Mouse (Mus musculus): ENCODE measurements at regions not wholly inside any gene's neighbourhood (a gene's known extent, or its start where the extent isn't known, plus 50 kb on each side); places are given as distances from the start of the nearest gene placed in this dataset.

DNA sequence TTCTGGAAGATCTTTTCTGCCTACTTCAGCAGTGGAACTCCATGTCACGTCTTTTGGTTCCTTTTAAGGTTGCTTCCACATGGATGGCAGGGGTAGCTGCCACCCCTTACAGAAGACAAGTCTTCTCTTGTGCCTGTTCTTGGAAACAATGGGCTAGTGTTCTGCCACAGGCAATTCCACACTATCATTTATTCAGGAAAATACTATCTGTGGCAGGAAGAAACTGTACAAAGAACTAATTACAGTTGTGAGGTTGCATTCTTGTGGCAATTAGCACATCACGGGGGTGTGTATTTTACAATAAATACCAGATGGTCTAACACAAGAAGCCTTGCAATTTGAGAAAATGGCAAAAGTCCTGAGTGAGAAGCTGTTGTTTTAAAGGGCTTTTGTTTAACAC lies 489.8 kb downstream of the Ccdc50 start:
- DNase-seq (ENCODE audit: low spot score), result no peak

DNA sequence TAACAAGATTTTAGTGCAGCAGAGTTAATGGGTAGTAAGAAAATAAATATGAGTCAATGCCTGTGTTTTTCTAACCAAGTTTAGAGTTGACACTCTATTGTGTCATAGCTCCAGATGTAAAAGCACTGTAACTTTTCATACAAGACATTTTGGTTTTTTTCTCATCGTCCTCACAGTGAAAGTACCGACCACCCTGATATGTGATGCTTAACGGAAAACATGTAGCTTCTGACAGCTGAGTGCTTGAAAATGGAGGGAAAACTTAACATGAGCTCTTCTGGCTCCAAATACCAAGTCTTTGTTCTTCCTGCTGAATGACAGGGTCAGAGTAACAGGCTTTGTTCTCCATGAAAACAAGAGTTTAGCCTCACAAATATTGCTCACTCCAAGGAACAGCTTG lies 490.3 kb downstream of the Ccdc50 start:
- peak; percentile 10 for DNase-seq (ENCODE audit: low spot score)

DNA sequence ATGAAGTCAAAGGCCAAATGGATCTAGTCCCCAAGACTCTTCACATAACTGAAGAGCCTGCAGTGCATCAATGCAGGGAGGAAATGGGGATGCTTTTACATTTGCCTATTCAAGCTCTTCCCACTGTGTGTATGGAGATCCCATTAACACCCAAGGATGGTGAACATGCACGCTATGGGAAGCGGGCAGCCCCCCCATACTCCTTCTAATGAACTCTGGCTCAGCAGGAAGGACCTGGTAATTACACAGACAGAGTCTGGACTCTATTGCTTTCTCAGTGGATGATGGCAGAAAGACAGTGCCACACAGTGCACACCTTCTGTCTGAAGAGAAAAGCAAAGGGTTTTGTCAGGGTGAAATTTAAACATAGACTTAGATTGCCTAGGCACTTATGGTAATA lies 495.7 kb downstream of the Ccdc50 start:
- DNase-seq (ENCODE audit: low spot score), result peak; percentile 19

DNA sequence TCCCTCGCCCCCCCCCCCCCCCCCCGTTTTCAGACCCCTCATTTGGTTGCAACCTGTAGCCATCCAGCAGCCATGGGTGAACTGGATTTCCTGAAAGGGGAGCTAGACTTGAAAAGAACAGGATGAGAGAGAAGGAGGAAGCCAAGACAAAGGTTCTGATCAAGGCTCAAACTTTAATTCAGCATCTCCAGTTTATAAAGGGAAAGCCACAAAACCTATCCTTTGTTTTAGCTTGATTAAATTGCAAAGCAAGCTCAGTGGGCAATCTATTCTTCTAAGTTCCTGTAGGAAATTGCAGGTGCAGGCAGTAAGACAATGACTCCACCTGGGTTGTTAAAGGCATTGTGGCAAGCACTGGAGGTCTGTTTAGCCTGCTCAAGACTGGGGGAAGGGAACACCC lies 517.4 kb downstream of the Ccdc50 start:
- DNase-seq (ENCODE audit: low spot score), result no peak

DNA sequence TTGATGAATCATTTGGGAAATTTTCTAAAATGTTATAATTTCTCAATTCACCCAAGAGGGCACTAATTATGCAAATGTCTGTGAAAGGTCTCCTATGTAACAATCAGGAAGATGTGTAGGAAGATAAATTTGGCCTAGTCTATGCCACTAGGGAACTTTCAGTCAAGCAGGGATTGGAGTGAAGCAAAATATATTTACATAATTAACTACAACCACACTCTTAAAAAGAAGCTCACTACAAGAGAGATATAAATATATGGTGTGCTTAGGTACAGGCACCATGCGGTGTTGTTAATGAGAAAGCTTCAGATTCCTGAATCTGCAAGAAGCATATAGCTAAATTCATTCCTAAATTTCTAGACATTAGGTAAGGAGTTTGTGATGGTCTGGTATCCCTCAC lies 526.8 kb downstream of the Ccdc50 start:
- DNase-seq (ENCODE audit: low spot score), result no peak

DNA sequence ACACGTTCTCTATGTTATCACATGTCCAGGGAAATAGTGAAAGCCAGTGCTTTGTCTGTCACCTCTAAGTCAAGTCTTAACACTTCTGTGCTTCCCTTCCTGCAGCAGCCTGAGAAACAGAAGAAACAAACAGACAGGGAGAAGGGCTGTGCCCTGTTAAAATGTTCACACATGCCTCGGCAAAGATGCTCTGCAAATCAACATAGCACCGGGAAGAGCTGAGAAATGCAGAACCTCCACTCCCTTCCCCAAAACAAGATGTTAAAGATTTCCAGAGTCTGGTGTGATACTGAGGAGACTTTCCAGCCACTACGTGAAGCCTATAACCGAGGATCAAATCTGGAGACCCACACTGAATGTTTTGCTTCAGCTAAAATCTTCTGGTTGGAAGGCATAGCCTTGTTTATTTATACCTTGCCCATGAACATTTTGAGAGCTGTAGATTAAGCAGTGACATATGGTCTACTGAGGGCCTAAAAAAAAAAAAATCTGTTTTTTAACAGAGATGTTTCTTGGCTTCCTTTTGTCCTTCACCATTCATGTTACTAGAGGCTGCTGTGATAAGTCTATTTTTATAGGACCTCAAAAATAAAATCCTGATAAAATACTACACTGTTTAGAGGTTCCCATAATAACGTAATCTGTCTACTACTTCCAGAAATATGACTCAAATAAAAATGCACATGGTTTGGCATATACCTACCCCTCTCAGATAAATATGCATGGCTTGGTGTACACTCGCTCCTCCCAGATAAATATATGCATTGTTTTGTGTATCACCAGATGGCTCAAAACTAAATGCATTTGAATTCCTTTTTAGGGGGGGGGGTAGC lies 537.1 kb downstream of the Ccdc50 start:
- peak; percentile 19 for DNase-seq (ENCODE audit: low spot score)

DNA sequence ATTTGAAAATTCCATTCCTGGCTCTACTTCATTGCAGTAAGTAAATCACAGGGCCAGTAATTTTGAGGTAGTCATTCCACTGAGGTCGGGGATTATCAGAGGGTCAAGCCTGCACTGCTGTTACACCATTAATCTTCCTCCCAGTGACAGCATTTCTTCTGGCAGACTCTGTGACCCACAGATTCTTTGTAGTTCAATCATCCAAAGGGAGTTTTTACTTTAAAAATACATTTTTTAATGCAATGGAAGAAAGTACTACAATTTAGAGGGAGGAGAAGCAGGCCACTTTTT lies 537.6 kb downstream of the Ccdc50 start:
- DNase-seq (ENCODE audit: low spot score), result peak; percentile 54

DNA sequence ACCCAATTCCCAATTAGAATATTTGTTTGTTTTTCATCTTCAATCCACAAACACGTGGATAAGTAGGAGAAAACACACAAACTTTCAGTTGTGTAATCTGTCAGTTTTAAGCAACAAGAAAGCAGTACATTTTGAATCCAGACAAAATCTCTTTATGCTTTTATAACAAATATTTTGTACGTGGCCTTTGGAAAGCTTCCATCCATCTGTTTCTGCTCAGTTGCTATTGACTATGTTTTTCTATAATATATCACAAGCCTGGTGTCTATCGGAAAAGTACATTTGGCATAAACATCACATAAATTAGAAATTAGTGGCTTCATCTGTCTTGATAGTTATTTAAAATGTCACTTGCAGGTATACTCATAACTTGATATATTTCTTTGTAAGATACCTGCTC lies 560.6 kb downstream of the Ccdc50 start:
- no peak for DNase-seq (ENCODE audit: low spot score)

DNA sequence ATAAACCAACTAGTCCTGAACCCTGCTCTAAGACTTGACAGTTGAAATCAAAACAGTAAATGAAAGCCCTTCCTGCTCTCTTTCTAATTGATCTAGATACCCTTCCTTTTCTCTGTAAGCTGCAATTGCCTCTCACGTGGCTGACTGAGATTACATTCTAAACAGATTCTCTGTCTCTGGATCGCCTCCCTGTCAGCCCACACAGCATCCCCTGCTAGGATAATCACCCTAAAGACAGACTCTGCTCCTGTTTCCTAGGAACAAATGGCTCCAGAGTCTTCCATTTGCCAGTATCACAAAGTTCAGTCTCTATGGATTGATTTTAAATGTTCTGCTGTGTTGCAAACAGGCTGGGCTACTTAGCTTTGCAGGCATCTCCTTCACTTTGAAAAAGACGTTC lies 561.1 kb downstream of the Ccdc50 start:
- DNase-seq (ENCODE audit: low spot score), result no peak

DNA sequence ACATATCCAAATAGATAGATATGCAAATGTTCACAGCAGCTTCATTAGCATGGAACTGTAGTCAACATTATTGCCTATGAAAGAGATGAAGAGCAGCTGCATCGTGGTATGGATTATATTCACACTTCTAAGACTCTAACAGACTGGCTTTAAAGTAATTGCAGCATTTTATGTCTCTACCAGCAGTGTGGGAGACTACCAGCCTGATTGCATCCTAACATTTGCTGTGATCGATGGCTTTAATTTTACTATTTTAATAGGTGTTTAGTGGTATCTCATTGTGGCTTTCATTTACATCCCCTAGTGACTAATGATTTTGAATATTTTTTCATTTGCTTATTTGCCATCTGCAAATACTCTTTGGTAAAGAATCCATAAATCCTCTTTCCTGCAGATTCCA lies 574.1 kb downstream of the Ccdc50 start:
- no peak for DNase-seq (ENCODE audit: low spot score)

DNA sequence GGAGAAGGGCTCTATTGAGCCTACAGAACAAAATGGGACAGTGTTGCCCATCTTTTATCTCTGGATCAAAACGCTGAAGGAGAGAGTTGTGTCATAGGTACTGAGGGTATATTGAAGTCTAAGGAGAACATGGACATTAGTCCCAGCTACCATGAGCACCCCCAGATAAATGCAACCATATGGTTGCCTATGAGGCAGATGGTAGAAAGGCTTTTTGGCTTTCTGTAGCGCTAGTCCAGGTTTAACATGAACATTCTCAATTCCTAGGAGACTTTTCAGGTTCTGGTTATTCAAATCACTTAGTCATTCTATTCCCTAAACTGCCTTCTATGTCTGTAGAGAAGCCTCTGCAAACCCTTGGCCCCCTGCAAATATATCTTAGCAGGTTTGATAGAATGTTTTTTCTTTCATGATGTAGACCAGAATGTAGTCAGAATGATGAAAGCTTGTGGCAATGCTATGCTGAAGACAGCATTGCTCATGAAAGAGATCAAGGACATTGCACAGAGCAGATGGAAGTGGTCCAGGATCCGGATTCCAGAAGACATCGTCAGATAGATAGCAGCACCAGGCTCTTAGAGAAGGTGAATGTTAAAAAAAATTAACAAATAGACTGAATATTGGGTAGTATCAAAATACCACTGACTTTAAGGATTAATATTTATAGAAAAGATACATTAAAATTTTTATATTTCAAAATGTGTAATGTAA lies 590.2 kb downstream of the Ccdc50 start:
- DNase-seq (ENCODE audit: low spot score), result no peak

DNA sequence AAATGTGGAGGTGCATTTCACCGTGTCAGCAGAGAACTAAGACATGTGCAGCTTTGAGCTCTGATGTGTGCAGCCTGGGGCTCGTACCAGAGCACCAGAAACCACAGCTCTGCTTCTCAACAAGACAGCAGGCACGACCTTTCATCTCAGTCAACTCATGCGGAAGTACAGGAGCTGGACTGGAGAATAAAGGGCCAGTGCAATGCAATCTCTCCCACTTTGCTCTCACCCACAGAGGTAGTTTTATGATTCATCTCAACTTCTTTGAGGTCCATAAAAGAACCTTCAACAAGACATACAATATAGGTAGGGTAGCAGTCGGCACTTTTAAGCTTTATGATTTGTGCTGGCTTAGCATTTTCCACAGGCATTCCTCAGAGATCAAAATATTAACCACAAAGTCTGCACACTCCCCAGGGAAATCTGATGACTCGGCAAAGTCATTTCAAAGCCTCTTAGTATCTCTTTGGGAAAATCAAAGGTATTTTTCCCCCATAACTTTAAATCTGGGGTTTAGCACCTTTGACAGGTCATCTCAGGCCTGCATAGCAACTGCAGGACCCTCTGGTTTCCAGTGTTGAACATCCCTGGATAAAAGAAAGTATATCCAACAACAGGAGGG lies 626.7 kb downstream of the Ccdc50 start:
- peak; percentile 17 for DNase-seq (ENCODE audit: low spot score)

DNA sequence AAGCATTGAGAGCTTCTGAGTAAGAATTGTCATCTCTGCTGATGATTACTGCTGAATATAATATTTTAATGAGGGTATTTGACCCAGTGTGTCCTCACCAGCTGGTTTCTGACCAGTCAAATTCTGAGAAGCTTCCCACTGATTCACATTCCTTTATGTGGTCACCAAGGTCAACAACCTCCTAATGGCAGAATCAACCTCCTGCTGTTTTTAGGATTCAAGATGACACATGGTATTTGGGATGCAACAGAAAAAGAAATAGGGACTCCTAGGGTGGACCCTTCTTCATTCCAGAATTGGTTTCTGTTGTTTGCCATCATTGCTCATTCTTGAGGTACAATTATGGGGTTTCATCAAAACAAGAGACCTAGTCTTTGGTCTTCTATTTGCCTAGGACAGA lies 629.6 kb downstream of the Ccdc50 start:
- peak; percentile 40 for DNase-seq (ENCODE audit: low spot score)

DNA sequence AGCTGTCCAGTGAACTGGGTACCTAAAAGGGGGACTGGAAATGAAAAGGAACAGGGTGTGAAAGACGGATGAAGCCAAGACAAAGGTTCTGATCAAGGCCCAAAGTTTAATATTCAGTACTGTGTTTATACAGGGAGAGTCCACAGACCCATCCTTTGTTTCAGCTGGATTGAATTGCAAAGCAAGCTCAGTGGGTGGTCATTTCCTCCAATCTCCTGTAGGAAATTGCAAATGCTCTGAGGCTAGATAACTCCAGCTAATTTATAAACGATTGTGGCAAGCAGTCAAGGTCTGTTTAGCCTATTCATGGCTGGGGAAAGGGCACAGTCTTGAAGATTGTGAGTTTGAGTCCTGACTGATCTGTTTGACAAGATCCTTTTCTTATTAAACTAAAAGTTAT lies 650.3 kb downstream of the Ccdc50 start:
- DNase-seq (ENCODE audit: low spot score), result peak; percentile 2

DNA sequence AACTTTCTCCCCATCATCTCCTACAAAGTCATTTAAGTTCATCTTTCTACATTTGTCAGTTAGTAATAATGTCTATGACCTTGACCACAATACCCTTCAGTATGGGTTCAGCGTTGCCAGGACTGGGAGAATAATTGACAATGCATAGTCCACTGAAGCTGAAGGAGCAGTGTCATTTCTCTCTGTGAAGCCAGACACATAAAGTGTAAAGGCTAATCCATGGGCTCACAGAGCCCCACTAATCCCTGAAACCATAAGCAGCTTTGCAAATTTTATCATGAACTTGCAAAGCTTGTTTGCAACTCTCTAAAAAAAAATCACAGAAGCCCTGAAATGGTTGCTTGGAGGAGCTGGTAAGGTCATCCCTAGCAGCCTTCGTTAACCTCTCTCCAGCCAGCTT lies 654.4 kb downstream of the Ccdc50 start:
- DNase-seq (ENCODE audit: low spot score), result peak; percentile 1

DNA sequence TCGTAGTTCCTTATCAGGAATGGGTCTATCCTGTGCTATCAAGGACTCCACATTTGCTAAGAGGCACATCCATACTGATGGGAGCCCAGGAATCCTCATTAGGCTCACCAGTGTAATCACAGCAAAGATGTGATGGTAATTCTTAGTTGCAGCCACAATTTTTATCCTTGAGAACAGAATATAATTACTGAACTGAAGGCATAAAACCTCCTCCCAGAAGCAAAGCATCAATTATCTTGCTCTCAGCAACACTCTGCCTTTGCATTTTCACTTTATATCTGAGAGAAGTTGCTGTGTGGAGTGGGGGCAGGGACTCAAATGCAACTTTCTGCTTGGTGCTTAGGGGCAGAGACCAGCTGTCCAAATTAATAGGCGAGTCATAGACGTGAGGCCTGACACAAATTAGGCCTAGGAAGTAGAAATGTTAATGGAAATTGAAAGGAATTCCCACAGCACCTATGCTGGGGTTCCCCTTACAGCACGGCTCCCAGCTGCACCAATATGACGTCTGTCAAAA lies 676.2 kb downstream of the Ccdc50 start:
- peak; percentile 10 for DNase-seq (ENCODE audit: low spot score)

DNA sequence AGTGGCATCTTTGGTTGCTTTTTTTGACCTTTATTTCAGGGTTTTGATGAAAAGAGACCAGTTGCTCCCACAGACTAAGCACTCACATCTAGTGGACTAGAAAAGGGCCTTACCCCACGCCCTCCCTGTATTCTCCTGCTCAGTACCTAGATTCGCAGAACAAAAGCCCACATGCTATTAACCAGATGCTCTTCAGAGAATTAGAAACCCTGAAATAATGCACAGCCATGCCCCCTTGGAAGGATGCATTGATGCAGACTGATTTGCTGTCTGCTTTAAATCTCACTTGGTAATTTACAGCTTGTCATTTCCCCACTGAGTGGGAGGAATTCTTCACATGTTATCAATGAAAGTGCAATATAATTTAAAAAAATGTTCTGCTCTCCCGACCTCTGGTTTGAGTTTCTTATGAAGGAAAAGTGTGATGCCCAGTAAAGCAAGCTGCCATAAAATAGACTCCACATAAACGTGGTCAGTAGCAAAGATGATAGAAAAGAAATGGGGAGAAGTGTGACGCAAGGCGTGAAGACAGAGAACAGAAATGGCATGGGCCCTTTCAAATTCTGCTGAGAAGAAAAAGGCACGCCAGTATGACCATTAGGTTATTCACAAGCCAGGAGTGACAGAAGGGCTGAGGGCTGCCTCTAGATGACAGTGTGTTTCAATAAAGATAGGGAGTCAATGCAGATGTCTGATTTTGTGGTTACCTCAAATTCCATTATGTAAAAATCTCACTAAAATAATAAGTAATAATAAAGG lies 669.8 kb downstream of the Fgf12 start:
- peak; percentile 11 for DNase-seq (ENCODE audit: low spot score)

DNA sequence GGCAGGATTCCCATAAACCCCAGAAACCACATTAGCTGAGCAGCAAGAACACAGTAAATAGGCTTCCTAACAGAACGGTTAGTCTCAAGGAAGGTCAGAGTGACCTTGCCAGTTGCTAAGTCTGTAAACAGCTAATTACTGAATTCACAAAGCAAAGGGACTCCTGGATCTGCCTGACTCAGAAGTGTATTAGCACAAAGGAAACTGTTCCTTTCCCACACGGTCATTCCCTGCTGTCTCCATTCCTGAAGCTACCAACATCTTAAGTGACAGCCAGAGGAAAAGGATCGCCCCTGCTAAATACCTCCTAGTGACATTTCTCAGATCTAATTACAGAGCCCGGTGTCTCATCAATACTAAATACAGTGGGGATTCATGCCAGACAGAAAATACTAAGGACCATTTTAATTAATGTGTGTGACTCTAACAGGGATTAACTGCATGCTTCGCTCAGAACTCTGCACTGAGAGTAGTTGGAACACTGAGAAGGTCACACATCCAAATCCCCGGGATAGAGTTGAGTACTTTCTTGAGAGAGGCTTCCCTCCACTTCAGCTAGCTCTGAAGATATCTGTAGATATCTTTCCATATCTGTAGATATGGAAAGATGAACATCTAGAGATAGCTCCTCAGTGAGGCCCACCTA lies 663.3 kb downstream of the Fgf12 start:
- DNase-seq (ENCODE audit: low spot score), result no peak

DNA sequence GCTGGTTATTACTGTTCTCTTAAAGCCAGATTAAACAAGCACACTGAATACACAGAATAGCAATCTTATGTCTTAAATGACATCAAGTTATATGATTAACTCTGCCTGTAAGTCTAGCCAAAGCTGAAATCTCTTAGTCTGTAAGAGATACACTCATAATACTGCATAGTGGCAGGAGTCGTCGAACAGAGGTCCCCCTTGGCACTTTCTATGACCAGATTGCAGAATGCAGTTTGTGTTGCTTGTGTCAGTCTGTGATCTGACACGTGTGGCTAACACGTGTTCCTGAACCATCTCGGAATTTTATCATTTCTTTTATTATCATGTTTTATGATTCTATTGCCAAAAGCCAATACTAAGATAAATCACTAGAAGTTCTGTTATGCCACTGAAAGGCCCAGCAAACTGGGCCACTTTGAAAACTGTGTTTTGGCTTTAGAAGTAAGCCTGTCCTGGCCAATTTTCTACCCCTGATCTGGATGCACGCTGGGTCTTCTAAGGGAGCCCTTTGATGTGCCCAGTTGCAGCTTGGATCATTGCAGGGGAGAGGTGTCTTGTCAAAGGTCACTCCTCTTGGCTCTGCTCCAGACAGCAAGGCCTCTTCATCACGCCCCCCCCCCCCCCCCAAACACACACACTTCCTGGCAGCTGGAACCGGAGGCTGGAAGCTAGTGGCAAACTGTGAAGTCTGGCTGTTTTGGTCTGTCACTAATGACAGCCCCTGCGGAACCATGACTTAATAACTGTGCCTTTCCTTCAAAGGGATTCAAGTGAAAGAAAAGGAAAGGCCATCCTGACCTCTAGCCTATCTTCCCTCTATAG lies 648.4 kb downstream of the Fgf12 start:
- DNase-seq (ENCODE audit: low spot score), result peak; percentile 63

DNA sequence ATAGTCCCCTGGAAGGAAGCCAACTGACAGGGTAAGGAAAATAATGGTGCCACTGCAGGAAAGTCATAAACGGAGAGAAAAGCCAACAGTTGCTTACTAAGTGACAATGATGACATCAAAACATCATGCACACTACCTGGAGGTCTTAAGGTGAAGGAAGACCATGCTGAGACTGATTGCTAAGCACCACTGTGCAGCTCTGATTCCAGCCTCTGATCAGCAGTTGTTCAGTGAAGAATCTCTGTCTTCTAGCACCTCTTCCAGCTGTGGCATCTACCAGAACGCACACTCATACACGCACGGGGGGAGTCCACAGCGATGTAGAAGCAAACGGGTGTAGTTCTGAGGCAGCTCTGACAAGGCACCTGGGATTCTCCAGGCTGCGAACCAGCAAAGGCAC lies 647.8 kb downstream of the Fgf12 start:
- DNase-seq (ENCODE audit: low spot score), result no peak

DNA sequence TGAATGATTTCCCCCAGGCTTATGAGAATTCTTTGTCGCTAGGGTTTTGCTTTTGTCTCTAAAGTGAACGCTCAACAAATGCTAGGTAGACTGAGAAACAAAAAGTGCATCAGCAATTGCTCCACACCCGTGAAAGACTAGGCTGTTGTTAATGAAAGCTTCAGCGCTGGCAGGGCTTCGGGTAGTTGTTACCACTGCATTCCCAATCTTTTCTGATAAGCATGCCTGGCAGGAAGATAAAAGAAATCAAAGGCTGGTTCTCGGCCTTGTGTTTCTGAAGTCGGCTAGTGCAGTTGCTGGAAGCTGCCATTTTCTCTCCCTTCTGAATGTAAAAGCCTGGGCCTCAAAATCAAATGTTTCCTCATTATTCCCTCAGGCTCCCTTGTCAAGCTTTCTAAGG lies 647.0 kb downstream of the Fgf12 start:
- peak; percentile 6 for DNase-seq (ENCODE audit: low spot score)
